Mouse (Mus musculus) right cerebral cortex, postnatal 14 days (tissue): Measurements from ENCODE around the gene 3110082J24Rik.

ENCODE experiments used
- DNase-seq: peaks from one replicate; pipeline ENCODE4 v3.0.0; 2022

3110082J24Rik gene

DNA sequence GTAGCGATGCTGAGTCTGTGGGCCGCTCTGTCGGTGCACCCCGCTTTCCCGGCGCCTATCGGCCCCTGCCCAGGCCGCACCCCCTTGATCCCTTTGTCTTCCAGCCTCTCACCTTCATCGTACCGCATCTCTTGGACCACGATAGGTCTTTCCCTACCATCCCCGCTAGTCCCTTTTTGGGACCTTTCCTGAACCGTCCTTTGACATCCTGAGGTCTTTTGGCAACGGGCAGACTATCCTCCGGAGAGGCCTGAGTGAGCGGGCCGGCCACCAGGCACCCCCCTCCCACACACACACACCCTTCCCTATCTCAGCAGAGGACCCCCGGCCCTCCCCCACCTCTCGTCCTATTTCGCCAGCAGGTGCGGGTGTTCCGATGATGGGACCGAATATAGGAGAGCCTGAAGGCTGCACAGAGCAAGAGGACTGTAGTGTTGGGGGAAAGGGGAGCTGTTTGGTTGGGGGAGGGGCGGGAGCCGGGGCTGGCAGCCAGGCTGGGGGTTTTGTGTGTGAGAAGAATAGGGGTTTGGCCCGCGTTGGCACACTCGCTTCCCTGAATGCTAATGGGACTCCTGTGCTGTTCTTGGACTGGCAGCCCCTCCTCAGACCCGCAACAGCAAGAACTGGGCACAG, at the start of gene 3110082J24Rik:
TSS of gene 3110082J24Rik (minus strand) at position 419 of the 633 bp plus-strand sequence.
- peak; percentile 47 for DNase-seq

- DNase-seq: no peak
Observed at GRCm38 (mm10) chr5:30155395-30155792, 49.5 kb upstream of the 3110082J24Rik start.

DNA sequence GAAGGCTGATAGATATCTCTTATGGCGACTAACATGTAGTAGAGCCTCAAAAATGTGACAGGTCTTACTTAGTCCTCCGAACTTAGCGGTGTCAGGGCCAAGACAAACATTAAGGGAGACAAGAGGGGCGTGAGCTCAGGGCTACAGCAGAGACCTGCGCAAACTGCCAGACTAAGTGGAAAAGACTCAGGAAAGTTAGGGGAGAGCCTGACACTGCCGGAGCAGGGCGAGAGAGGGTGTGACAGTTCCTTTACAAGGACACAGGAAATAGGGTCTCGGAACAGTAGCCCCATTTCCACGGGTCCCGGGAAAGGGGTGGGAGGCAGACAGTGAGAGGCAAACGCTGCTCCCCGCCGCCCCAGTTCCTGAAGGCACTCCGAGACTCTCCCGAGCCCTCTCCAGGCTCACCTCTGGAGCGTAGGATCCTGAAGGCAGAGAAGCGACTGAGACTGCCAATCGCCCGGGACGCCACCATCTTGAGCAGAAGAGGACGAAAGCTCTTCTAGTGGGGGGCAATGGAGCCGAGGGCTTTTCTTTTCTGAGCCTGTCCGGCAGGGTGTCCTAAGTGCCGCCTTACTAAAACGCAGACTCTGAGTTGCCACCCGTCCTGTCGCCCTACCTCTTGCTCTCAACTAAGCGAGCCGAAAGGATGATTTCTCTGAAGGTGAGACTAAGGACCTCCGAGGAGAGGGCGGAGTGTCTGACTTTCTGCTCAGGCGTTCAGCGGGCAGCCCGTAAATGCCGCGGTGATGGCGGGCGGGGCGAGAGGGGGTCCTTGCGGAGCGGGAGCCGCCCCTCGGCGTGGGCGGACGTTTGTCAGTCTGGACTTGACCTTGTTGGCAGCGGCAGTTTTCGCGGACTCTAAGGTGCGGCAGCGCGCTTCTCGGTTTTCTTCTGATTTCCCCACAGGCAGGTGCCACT, 48.8 kb upstream of the 3110082J24Rik start, which contains the start of the genes Hadha and Hadhb:
TSS of gene Hadha (minus strand) at position 689 of the 921 bp plus-strand sequence.
TSS of gene Hadhb (plus strand) at position 775 of the 921 bp plus-strand sequence.
- peak; percentile 93 for DNase-seq

GRCm38 (mm10) chr5:30154013-30154412, 48.1 kb upstream of the 3110082J24Rik start:
- DNase-seq: no peak

DNA sequence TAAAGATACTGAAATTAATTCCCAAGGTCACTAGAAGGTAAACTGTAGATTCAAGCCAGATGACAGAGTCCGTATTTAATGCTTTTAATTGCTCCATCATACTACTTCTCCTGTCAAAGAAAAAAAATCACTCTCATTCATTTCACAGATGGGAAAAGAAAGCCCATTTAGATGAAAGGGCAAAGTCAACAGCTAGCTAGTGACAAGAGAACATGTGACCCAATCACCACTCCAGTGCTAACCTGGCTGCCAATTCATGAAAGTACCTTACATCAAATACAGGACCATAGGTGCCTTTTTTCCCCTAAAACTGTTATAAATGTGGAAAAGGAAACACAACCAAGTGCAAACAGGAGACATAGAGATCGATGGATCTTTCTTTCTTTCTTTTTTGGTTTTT, 47.3 kb upstream of the 3110082J24Rik start:
- DNase-seq: no peak

GRCm38 (mm10) chr5:30152413-30152812, 46.5 kb upstream of the 3110082J24Rik start:
- no peak for DNase-seq

GRCm38 (mm10) chr5:30152007-30152406, 46.1 kb upstream of the 3110082J24Rik start:
- DNase-seq: no peak

DNA sequence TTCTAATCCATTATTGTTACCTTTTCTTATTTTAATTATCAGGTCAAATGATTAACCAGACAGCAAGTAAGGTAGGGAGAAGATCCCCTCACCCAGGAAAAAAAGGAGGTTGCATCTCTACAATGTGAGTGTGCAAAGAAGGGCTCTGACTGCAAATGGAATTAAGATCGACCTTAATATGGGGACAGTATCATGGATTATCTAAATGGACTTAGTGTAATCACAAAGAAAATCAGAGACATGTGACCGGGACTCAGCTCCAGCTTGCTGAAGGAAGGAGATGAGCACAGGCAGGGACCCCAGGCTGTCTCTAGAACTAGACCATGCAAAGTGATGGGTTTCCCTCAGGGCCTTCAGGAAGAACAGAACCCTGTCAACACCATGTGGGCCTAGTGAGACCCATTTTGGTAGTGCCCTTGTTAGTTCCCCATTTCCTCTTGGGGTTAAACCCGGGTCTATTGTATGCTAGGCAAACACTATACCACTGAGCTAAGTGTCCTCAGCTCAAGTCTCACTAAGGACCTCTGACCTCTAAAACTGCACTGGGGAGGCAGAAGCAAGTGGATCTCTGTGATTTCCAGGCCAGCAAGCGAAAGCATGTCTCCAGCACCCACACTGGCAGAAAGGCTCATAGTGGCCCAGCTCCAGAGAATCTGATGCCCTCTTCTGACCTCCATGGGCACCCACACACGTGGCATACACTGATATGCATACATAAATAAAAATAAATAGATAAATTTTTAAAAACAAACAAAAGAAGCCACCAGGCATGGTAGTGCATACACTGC, 42.4 kb upstream of the 3110082J24Rik start:
- no peak for DNase-seq

DNA sequence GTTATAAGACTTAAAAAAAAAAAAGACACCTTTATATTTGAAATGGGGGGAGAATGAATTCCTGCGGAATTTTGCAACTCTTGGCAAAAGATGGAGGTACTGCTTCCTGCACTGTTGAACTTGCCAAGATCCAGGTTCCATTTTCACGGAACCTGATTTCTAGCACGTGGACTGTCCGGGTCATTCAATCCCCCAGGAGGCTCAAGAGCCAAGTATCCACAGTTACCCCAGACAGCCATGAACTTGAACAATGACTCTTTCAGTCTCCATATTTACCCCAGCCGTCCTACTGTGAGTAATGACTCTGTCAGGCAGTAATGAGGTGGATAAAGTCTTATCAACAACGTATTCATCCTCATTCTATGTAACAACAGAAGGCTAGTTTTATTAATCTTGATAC, 40.6 kb upstream of the 3110082J24Rik start:
- no peak for DNase-seq

DNA sequence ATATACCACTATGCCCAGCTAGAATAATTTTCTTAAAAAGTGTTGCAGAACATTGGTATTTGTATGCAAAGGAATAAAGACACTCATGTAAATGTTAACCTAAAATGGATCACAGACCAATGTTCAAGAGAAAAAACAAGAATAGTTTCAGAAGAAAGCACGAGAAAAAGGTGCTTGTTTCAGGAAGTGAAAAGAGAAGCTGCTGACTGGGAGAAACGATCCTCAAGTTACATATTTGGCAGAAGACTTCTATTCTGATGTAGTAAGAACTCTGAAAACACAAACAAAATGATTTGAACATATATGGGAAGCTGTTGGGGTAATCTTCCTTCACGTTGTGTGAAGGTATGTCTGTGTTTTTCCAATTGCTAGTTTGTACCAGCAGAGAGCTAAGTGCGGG, 32.3 kb upstream of the 3110082J24Rik start:
- DNase-seq: no peak

- DNase-seq: no peak
Observed at GRCm38 (mm10) chr5:30137271-30137670, 31.4 kb upstream of the 3110082J24Rik start.

GRCm38 (mm10) chr5:30135711-30136231, 29.9 kb upstream of the 3110082J24Rik start:
- DNase-seq: no peak

DNA sequence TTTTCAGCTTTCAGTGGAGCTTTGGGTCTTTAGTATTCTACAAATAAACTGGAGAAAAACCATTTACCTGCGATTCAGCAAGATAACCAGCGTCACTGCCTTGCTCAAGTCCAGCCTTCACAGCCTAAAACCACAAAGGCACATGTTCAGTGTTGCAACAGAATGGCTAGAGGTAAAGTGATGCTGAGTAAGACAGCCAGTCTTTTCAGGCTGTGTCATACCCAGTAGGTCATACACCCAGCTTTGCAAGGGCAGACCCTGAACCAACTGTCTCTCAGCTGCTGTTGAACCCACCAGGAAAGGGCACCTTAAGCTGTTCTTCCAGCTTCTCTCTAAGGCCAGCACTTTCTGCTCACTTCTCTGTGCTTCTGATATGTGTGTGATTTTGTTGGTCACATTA, 26.3 kb upstream of the 3110082J24Rik start:
- no peak for DNase-seq

GRCm38 (mm10) chr5:30131246-30131645, 25.4 kb upstream of the 3110082J24Rik start:
- no peak for DNase-seq

- DNase-seq: no peak
Observed at GRCm38 (mm10) chr5:30128680-30129079, 22.8 kb upstream of the 3110082J24Rik start.

DNA sequence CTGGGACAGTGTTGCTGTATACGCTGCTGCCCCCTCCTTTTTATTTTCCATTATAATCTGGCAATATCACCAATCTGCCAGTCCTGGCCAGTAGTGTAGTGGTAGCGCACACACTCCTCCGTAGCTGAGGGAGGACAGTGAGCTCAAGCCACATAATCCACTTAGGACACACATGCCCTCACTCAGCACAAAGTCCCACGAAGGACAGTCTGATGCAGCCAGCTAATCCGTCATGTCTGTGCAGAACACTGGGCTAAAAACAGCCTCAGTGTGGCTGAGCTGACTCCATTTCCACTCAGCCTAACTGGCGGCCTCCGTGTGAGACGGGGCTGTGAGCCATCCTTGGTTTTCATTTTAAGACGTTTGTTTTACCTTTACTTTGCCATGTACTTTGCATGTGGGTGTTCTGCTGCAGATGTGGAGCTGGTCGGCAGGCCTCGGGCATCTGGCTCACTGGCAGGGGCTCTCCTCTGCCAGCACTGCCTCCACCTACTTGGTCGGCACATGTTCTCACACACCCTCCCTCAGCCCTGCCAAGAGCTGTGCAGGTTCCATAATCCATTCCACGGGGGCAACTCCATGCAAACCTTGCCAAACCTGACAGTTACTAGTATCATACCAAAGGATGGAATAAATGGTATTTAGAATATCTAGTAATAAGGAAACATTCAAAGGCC, 22.2 kb upstream of the 3110082J24Rik start:
- DNase-seq: no peak

DNA sequence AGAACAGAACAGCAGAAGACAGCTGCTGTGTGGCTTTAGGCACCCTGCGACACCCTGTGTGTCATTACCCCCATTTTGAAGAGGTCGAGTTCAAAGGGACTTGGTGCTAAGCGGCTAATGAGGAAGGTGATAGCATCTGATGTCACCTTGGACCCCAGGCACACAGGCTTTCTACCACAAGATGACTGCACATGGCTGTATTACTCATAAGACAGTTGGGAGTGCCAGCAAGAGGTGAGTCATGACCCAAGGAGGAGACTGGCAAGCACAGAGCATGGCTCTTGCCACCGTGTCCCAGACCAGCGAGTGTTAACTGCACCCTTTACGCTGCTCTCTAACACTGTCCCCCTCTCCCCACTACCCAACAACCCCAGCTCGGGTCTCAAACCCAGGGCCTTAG, 20.9 kb upstream of the 3110082J24Rik start:
- DNase-seq: no peak

DNA sequence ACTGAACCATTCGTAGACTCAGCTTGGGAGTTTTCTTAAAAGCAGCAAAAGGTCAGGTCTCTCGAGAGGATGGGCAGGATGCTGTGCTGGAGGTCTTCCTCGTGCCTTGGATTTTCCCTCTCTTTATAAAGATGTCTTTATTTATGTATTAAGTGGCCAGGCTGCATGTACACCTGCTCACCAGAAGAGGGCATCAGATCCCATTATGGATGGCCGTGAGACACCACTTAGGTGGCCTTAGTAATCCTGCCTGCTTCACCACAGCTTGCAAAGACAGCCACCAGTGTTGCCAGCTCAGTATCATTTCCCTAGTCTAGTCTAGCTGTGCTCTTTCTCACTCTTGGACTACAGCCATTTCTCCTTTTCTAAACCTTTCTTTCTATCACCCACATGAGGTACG, 19.7 kb upstream of the 3110082J24Rik start:
- no peak for DNase-seq

- no peak for DNase-seq
Observed at GRCm38 (mm10) chr5:30122481-30122880, 16.6 kb upstream of the 3110082J24Rik start.

GRCm38 (mm10) chr5:30120106-30120505, 14.2 kb upstream of the 3110082J24Rik start:
- no peak for DNase-seq

DNA sequence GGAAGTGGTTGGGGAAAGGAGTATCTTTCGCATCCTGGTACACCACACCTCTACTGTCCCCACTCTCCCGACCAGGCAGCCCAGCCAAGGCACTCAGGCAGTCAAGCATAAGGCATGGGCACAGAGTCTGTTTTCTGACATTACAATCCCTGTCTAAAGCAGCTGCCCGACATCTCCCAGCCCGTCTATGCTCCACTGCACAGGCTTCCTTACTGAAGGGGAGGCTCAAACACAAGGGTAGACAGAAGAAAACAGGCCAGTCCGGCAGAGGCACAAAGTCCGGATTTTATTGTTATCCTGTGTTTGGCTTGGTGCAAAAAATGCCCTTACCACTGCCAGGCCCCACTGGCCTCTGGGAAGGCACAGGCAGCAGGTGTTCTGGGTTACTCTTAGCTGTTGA, 13.3 kb upstream of the 3110082J24Rik start:
- no peak for DNase-seq

DNA sequence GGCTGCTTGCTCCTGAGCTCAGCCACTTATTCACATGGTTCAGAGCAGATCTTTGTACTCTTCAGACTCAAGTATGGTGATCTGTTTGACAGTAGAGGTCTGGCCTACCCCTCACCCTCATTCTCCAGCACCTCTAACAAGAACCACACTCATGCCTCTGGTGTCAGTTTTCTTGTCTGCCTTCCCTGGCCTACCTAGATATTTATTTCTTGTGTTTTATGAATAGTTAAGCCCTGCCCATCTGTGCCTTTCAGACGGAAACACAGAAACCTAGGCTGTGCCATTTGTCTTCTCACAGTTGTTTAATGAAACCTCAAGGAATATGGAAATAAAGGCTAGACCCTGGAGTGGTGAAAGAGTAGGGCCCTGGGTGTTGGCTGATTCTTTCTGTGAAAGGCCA, 12.1 kb upstream of the 3110082J24Rik start:
- DNase-seq: no peak
